ENCODE assay signal across 8 mouse cellular contexts in the genomic region with DNA sequence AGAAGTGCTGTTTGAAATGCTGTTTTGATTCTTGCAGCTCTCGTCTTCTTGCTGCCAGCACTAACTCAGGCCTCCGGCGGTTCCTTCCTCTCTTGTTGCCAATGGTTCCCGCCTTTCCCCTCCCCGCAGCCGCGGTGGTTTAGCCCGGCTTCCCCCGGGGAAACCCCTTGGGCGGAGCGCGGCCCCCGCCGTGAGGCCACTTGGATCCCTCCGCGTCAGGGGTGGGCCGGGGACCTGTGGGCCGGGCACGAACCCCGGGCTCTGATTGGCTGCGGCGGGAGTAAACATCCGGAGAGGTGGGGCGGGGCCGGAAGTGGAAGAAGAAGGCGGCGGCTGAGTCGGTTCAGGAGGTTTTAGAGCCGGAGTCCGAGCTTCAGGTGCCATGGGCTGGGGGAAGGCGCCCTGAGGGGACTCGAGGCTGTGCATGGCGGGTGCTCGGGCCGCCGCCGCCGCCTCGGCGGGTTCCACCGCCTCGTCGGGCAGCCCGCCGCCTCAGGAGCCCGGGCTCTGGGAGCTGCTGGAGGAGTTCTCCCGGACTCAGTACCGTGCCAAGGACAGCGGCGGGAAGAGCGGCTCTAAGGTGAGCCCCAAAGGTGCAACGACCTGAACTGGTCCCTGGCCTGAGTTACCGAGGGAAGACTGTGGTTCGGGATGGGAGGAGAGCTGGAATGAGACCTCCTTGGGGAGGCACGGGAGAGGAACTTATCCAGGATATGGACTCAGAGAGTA. TPM values are rescaled to one million over a fixed set of nuclear protein-coding genes. Genes with fewer than 3 reads are reported as not detected.
DNase-seq lines count a peak whose midpoint lies in the region; ATAC-seq lines count a peak whose summit lies in the region.

TSS of gene Mtmr14 (plus strand) at position 302 of the 729 bp plus-strand sequence.

- ATAC-seq in hematopoietic stem cell, adult 5-6 weeks (replicated peaks in 1 of 2; ENCODE audit: insufficient read depth in 1 of 2, low FRiP score in 2 of 2, low TSS enrichment in 1 of 2, low read depth in 1 of 2, poor library complexity in 2 of 2, severe bottlenecking in 2 of 2), result peak; percentile 98 to 99
- ATAC-seq in lung, embryonic 16.5 days (ENCODE audit: low read depth), result peak; percentile 100

- peak within 1 kb of the TSS; percentile 98 for H3K4me3 ChIP-seq in lung, embryonic 16.5 days (ENCODE audit: low read length)

- H3K27ac ChIP-seq in lung, embryonic 16.5 days (ENCODE audit: low read length), result peak within 1 kb of the TSS; percentile 48

- peak; percentile 90 for DNase-seq in MEL-GATA-1-ER (ENCODE audit: extremely low read depth, low read depth)
- DNase-seq in cerebellum, adult 8-10 months, result peak; percentile 99
- peak; percentile 97 for DNase-seq in forelimb bud, embryonic 11.5 days (ENCODE audit: low read depth, low spot score)
- DNase-seq in layer of hippocampus, adult 9-10 months (ENCODE audit: low spot score), result peak; percentile 95
- peak; percentile 95 for DNase-seq in ovary, postnatal 10 days (ENCODE audit: low spot score)
- peak; percentile 99 for DNase-seq in thymus, postnatal 10 days (ENCODE audit: low spot score in 2 of 2)

- under 1% methylated on average over 50 of the region's 55 CpGs for WGBS in lung, embryonic 16.5 days

- peak within 1 kb of the TSS; percentile 88 for H3K4me2 ChIP-seq in lung, embryonic 16.5 days (ENCODE audit: low read depth, low read length)

- H3K9ac ChIP-seq in lung, embryonic 16.5 days (ENCODE audit: low read length), result peak within 1 kb of the TSS; percentile 94

- H3K27me3 ChIP-seq in lung, embryonic 16.5 days (ENCODE audit: control insufficient read depth, insufficient read depth, low read depth, low read length), result no peaks in the 10 kb centered on the region

- peaks cover 12% of the 10 kb centered on the region for H3K4me1 ChIP-seq in lung, embryonic 16.5 days (replicated peaks; ENCODE audit: control insufficient read depth, insufficient read depth, low read length)

- no peaks in the 10 kb centered on the region for H3K9me3 ChIP-seq in lung, embryonic 16.5 days (ENCODE audit: control insufficient read depth, low read length)

- H3K36me3 ChIP-seq in lung, embryonic 16.5 days (ENCODE audit: control insufficient read depth, insufficient read depth, low read length), result peaks cover 4% of the 10 kb centered on the region; the same call in 1 of the 2 replicates

RNA-seq across cellular contexts. Expression of gene Mtmr14, which starts in this region (rescaled TPM):
- 40.0 and 44.6 TPM in 2 replicates for total RNA-seq in hematopoietic stem cell, adult 5-6 weeks (2017)
- polyA plus RNA-seq in lung, embryonic 16.5 days (2015; fragmentation: Nextera tagmentation; extraction: Ambion mirVana), result 35.4 and 36.5 TPM in 2 replicates

Comparison
In these comparisons a context has a peak if more than half of its experiments do, and no peak if none do; other contexts are left out.
1. Peak in every context shown above with its lines: DNase-seq, ATAC-seq, H3K4me3 ChIP-seq and H3K27ac ChIP-seq.